Mouse (Mus musculus) brain, adult 2 months (tissue): ENCODE measurements around the gene Lrpprc.

Experiments used
- DNase-seq: peaks from one replicate; pipeline ENCODE4 v3.0.0; 2011; ENCODE audit warnings: low read depth, low spot score

Gene Lrpprc

DNA sequence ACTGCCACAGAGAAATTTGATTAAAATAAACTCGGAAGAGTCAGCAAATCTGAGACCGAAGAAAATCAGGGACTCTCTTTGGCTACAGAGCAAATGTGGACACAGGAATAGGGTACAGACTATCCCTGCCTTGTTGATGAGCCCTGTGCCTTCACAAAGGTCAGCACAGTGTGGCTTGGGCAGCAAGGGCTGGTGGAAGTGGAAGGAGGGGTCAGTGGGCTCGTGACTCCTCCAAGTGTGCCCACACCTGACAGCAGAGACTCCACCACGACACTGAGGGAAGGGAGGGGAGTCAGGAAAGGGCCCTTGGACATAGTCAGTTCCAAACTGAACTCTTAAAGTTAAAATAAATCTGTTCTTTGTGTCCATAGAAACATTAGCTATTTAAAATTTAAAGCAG is 75.7 kb downstream of the Lrpprc start:
- DNase-seq = no peak

DNA sequence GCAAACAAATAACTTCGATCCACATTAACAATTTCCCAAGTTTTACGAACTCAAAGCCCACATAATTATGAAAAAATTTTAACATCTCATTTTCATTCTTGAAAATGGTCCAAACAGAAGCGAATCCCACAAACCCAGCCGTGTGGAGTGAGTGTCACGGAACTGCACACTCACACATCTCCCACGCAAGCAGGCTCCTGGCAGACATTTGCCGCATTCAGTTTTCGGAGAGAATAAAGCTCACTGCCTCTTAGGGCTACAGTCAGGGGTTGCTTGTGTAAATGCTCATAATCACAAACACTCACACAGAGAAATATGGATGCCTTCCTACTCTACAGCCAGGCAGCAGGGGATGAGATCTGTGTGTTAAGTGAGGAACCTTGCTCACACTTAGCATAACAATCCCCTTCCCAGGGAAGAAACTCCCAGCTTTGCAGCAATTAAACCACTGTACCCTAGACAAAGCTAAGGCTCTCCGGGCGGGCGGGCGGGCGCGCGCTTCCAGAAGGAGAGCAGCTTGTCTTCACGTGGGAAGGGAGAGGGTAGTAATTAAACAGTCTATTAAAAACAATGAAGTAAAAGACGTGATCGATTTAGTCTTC is 76.9 kb downstream of the Lrpprc start:
- DNase-seq = peak; percentile 80

DNA sequence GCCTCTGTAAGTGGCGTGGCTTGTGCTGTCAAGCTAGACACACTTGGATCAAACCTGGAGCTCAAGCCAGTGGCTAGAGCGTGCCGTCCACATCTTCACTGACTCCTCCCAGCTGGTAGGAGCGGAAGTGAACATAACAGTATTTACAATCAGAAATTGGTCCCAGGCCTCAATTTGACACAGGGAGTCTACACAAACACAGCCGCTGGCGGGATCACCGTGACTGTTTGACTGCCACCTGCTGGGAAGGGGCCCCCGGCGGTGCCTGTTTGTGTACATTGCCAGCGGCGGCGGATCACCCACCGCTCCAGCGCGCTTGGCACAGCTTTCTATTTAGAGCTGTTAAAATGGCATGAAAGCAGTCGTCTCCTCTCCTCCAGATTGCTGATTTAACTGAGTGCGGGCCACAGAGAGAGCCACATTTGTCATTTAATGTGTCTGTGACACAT is 81.2 kb downstream of the Lrpprc start:
- peak; percentile 43 for DNase-seq

DNA sequence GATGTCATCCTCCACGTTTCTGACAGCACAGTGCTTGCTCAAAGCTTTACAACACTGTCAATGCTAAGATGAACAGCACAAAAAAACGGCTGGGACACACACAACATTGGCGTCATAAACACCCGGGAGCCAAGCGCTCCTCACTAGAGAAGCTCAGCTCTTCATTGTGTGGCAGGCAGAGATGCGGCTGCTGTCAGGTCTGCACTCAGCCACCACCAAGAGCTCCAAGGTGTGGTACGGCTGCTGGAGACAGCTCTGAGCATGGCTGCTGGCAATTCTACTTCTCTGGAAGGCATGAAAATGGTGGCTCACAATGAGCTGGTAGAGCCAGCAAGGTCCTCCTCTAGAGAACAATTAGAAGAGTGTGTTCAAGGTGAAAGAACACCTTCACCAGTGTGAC is 81.8 kb downstream of the Lrpprc start:
- DNase-seq = no peak

DNA sequence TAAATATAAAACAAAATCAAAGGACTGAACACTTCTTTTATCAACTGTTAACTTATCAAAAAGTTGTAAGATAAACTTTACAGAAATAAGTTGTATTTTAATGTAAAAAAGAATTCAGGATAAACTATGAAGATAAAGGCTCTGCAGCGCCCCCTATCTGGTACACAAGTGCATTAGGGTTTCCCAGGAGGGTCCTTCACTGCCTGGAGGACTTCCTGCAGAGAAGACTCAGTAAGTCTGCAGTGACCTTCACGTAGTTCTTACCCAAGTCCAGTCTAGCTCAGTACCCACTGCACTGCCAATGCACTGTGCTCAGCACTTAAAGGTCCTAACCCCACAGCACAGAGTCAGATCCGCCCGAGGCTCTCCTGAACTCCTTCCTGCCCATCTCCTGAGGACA is 83.2 kb downstream of the Lrpprc start:
- DNase-seq = no peak

DNA sequence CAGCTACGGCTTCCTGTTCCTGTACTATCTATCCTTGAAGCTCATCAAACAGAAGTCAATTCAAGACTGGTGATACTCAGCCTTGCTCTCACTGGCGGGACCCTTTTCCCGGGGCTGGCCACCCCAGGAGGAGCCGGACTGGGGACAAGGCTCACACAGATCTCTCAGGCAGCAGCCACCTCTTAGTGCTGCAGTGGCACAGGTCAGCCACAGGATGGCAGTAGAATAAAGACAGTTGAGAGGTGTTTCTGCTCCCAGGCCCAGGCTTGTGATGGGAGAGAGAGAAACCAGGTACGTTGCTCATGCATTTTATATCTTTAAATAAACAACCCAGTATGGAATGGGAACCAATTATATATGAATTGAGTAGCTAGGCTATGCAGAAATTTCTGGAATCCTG is 91.9 kb downstream of the Lrpprc start:
- DNase-seq = peak; percentile 80

DNA sequence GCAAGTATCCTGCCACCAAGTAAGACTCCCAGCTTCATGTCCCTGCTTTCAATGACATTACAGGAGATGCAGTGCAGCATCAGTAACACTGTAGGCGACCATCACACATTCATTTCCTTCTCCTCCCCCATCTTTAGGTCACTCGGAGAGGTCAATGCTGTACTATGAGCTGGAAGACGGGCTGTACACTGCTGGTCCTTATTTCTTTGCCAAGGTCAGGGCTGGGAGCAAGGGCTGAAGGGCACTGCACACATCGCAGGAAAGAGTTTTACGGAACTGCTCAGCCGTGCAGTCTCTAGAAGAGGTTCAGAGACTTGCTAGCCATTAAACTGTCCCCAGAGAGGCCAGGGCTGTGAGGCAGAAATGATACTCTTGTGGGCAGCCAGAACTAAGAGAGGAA is 94.1 kb downstream of the Lrpprc start:
- no peak for DNase-seq

DNA sequence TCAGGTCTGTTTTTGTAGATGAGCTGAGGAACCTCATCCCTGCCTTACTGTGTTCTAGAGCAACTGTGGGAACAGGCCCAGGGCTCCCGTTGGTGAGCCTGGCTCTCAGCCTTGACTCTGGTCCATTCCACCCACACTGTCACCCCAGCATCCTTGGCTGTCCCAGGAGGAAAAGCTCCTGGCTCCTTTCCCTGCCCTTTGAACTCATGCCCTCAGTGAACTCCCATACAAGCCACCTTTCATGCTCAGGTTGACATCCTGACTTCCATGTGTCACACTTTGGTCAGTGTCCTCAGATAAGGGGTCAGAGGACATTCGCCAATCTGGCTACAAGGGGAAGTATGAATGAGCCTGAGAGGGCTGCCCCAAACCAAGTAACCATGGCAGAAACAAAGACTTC is 96.8 kb downstream of the Lrpprc start:
- DNase-seq = no peak

DNA sequence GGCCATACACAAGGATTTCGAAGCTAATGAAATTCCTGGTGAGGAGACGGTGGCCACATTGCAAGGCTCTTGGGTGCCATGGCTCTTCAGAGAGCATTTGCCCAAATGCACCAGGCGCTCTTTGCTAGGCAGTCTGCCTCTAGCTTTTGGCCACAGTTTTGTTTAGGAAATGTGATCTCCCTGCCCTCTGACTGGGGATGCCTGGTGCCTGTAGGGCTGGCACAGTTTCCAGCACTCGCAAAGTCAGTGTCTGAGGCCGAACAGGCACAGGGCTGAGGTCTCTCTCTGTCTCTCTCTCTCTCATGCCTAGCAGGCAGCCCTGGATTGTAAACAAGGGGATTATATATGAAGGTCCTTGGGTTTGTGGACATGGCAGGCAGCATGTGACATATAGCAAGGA is 100.5 kb downstream of the Lrpprc start:
- no peak for DNase-seq

DNA sequence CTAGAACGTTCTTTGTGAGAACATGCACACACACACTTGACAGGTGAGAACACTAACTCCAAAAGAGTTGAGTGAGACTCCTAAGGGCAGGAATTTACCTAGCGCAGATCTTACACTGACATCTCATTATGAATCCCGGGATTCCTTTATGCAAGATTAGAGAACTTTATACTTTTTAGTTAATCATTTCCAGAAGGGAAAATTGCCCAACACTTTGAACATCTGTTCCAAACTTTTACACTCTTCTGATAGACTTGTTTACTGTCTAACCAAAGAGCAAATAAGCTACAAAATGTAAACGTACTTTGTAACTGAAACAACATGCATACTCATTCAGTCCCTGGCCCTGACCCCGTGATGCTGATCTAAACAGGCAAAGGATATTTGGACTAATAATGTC is 101.3 kb downstream of the Lrpprc start:
- DNase-seq = no peak

DNA sequence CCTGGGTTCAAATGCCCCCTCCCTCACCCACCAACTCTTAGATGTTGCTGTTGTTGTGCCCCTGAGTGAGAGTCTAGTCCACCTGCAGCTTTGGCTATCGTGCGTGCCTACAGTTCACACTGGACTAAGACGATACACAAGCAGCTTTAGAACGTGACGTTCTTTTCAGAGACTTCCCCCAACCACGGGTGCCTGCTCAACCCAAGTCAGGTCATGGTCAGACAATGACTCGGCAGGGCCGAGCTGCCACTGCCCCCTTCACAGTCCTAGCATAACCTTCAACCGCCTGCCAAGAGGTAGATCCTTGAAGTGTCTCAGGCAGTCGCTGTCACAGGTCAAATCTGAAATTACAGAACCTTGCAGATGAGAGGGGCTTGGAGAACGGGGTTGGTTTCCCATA is 101.8 kb downstream of the Lrpprc start:
- no peak for DNase-seq

DNA sequence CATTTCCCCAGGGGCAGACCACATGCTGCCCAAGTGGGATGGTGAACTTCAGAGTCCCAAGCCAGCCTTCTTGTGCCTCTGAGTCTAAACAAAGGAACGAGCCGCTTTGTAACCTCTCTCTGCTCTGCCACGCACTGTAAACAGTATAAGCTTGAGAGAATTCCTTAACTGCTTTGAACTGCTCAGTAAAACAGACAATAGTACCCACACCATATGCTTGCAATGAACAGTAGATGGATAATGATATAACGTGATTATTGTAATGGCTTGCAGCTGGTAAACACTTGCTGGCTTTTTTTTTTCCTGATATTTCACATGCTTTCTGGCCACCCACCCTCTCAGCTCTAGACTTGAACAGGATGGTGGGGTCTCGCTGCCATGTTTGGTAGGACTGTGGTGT is 102.6 kb downstream of the Lrpprc start:
- no peak for DNase-seq

DNA sequence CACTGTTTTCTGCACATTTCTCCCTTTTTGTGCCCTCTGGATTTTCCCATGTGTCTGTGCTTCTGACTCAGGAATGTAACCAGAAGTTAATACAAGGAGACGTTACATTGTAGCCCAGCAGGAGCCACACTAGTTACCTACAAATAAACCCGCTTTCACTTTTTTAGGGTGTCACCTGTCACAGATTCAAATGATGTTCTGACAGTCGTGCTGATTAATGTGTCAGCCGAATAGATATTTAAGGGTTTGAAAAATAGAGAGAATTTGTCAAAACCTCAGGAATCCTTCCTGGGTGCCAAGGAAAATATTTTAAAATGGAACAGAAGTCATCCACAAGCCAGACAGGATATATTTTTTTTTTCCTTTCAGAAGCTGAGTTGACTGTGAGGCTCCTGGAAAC is 105.3 kb downstream of the Lrpprc start:
- DNase-seq = no peak

DNA sequence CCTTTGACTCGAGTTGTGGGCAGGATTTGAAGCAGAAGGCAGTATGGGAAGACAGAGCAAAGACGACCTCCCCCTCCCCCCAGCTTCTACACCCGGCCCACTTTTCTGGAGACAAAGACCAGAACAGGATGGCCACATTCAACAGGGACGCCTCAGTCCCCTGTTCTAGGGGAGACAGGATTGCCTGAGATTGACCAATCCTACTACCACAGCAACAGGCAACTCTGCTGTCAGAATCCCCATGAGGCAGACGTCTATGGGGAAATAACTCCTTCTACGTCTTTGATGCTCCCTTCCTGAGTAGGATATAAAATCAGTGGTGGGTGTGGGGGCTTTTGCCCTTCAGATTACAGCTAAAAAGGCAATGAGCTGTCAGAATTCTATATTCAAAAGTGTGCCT is 106.3 kb downstream of the Lrpprc start:
- DNase-seq = no peak

DNA sequence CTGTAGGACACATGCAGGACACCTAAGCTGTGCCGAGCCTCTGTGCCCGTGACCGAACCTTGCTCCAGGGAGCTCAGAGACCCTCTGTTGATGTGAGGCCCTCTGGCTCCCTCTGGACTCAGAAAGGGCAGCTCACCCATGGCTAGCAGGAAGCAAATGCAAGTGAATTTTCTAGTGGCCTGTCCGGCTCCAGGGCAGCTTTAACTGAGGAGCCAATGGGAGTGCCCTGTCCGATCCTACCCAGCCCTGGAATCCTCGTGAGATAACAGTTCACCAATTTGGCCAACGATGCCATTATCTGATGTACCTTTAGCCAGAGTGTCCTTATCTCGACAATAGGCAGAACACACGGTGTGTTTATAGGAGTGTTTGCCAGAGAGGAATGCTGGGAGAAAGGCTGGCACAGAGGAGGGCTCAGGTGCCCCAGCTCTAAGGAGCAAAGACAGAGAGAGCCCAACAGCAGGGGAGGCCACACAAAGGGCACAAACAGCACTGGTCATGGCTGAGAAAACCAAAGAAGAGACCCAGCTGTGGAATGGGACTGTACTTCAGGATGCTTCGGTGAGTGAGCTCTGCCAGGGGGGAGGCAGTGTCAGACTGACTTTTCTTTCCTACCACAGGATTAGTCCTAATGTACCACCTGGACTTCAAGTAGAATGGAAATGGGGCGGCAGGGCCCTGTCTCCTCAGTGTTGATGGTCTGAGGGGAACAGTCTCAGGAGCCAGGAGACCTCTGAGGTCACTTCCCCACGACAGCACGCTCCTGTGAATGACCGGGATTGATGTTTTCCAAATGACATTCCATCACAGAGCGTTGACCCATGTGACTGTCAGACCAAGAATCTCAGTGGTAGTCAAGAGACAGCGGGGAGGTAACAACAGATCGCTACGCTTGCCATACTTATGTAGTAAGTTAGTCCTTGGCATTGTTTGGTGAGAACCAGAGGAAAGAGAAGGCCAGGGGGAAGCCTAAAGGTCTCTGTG is 107.6 kb downstream of the Lrpprc start, which contains the start of gene Abcg5:
TSS of gene Abcg5 (minus strand) at position 278 of the 984 bp plus-strand sequence.
- no peak for DNase-seq

DNA sequence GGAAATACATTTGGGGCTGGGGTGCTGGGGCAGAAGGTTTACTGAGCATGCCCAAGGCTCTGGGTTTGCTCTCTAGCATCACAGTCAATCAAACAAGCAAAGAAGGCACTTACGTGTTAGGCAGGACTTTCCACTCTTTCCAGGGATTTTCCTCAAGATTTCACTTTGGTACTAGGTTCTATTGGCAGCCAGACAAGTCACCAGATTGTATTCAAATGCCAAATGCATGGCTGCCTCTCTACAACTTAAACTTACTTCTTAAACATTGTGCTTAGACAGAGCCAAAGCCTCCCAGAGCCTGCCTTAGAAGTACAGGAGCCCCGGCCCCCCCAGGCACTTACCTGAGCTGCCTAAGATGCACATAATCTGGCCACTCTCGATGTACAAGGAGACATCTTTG is 108.9 kb downstream of the Lrpprc start:
- peak; percentile 71 for DNase-seq

DNA sequence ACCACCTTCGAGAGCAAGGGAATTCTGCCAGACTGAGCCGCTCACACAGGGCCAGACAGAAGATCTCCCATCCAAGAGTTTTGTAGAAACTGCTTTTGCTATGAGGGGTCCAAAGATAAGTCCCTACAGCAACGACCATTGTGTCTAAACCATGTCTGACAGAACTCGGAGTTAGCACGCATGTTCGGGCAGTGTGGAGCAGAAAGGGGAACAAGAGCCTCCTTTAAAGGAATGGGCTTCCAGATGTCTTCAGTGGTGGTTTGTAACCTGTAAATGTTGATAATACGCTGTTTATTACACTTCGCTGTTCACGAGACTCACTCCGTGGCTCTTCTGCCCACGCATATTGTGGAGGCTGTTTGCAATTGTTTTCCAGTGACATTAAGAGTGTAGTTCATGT is 113.0 kb downstream of the Lrpprc start:
- DNase-seq = no peak

DNA sequence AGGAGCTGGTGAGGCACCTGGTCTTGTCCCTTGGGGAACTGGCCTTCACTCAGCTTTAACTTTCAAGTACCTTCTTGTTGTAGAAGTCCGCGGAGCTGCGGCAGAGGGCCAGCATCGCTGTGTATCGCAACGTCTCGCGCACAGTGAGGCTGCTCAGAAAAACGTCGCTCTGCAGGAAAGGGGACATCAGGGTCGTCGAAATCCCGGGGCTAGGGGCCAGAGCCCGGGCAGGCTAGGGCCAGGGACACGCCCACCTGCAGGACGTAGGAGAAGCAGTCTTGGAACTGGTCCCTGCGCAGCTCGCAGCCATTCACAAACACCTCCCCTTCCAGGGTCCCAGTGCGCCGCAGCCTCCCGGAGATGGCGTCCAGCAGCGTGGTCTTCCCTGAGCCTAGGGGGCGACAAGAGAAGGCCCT is 114.6 kb downstream of the Lrpprc start, which contains the start of gene Abcg8:
TSS of gene Abcg8 (plus strand) at position 352 of the 416 bp plus-strand sequence.
- DNase-seq = no peak

DNA sequence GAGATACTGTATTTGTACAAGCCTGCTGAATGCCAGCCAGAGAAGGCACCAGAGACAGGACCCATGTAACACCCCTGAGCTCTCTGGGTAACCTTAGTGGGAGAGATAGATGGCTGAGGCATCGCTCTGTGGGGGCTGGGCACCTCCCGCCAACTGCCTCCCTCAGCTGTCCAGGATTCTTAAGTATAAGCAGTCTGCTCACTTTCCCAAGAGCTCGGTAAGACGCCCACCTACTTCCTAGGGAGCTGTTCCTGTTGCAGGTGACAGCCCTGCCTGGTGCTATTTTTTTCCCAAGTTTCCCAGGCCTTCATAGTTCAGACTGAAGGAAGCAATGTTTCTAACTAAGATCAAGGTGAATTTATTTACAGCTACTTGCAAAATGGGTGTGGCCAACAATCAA is 115.4 kb downstream of the Lrpprc start:
- peak; percentile 61 for DNase-seq

DNA sequence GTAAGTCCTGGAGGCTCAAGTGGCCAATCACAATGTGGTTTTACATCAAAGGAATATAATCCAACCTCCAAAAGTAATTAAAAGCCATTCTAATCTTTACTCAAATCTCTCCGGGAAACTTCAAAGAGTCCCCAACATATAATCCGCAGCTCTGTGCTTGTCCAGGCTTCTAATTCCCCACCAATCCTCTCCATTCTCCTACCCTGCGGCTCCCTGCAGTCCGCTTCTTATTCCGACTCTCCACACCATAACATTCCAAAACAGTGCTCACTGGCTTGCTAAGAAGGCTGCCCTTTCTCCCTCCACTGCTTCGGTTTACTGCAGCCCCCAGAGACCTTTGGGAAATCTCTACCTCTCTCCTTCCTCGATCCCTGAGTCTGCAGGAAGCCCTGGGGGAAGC is 116.5 kb downstream of the Lrpprc start:
- DNase-seq = no peak

DNA sequence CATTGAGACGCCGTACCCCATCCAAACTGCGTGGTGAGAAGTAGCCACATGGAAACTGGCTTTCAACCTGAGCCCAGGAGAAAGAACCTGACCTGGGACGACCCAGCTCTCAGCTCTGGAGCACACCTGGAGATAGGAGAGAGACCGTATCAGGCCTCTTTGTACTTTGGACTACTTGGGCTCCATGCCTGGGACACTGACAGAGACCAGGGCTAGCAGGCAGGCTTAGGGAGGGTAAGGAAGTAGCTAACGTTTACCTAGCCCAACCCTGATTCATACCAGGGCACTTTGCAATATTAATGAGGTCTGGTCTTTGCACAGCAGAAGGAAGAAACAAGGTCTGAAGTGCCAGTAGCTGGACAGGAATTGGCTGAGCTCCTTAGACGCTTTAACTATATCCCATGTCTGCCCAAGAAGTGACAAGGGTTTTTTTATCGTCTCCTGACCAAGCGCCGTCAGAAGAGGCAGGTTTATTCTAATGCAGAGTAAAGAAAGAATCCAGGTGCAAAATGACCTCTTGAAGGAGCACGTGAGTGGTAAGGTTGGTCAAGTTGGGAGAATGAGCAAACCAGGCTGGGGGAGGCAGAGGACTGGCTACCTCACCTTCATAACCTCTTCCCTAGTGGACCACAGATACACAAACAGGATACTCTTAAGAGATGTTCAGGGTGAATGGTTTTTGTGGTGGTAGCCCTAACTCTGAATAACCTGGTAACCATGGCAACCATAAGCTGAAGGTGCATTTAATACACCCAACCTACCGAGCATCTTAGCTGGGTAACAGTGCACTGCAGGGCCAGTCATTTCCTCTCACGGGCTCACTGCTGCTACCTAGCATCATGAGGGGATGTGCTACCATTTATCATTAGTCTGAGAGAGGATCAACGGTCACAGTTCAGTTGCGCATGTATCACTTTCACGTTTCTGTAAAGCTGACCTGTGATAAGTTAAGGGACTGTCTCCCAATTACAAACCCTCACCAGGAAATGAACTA is 117.9 kb downstream of the Lrpprc start:
- DNase-seq = no peak

DNA sequence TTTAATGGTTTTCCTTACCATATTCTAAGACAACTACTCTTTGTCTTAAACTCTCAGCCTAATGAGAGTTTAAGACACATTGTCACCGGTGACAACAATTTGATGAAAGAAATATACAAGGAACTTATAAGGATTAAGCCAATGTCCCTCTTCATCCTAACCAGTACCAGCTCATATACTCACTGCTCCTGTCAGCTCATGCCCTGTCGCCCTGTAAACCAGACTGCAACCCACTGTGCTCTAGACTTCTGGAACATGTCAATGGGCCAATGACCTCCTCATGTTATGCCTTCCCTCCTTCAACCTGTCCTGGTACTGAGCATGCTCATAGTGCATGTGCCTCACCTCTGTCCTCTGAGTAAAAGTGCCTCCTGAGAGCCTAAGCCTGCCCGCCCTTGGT is 122.7 kb downstream of the Lrpprc start:
- no peak for DNase-seq
